Mouse (Mus musculus) liver, adult 2 months (tissue): ENCODE results near the gene Nfasc.

Experiments
- CTCF ChIP-seq: fragments of 200-500 bp; IDR thresholded peaks from 2 replicates; pipeline ENCODE4 v1.5.1; 2011; ENCODE audit warnings: low read depth, low read length, control low read depth
- POLR2A ChIP-seq: fragments of 200-500 bp; IDR thresholded peaks from 2 replicates; pipeline ENCODE4 v1.6.1; 2011; ENCODE audit warnings: low read length, control low read depth; ENCODE audit not compliant: insufficient read depth; ENCODE audit errors: extremely low read depth

- no peak for TF ChIP-seq POLR2A
- TF ChIP-seq CTCF: no peak
Observed at GRCm38 (mm10) chr1:132749217-132749884, 7.8 kb upstream of the Nfasc start.
